Mouse (Mus musculus) thymus, adult 2 months (tissue): ENCODE data around the gene St6galnac3.

Source experiments
- CTCF ChIP-seq: fragments of 200-500 bp; IDR thresholded peaks from 2 replicates; pipeline ENCODE4 v1.5.1; 2012; ENCODE audit warnings: mild to moderate bottlenecking, control low read depth, low read length, moderate library complexity, borderline replicate concordance; ENCODE audit not compliant: control insufficient read depth, poor library complexity, insufficient read depth; ENCODE audit errors: extremely low read depth
- POLR2A ChIP-seq: fragments of 200-500 bp; IDR thresholded peaks from 2 replicates; pipeline ENCODE4 v1.6.1; 2012; ENCODE audit warnings: mild to moderate bottlenecking, low read length, control low read depth, moderate library complexity; ENCODE audit not compliant: control insufficient read depth, poor library complexity, insufficient read depth; ENCODE audit errors: extremely low read depth

DNA sequence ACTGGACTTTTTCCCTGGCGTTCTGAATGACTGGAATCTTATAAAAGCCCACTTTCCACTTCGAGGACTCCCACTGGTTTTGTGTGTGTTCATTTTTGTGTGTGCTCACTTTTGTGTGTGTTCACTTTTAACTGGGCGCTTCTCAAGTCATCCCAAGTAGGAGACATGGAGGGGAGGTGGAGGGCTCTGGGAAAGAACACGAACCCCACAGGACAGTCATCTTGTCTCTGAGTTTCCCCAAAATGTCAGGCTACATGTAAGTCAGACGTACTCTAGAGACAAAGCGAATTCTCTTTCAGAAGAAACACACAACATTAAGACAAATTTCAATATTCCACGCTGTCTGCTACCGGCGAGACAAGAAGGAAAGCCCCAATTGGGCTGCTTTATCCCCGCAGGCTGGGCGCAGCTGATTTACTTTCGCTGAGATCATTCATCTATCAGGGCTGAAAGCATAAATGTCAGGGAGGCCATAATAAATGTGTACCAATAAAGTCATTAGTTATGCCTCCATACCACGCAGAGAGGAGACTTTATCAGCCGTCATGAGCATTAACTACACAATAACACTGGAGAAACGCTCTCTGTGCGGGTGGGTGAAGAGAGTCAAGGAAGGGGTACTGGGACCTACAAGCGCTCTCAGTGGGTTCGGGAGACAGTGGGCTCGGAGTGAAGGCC, 119.7 kb downstream of the St6galnac3 start:
- TF ChIP-seq CTCF (no peak), POLR2A (no peak)
